ENCODE assay signal across 13 mouse cellular contexts in genomic region chr1:182055122-182055521, GRCm38 (mm10). TPM values are rescaled to one million over a fixed set of nuclear protein-coding genes. Genes with fewer than 3 reads are reported as not detected.
DNase-seq lines count a peak whose midpoint lies in the region; ATAC-seq and TF ChIP-seq lines count a peak whose summit lies in the region.
"Had no signal": no experiment of that assay in that cellular context is flagged by ENCODE, and none has a peak within 500 bp of the region (broad histone marks: within the 10 kb centered on the region; RNA-seq: fewer than 3 reads in every experiment).

No protein-coding gene starts in this region.

- H3K36me3 ChIP-seq in heart, embryonic 13.5 days = no peaks in the 10 kb centered on the region
- no peaks in the 10 kb centered on the region for H3K36me3 ChIP-seq in heart, embryonic 12.5 days
- no peaks in the 10 kb centered on the region for H3K36me3 ChIP-seq in thymus, adult 2 months (ENCODE audit: control insufficient read depth, insufficient read depth, low read length)
- H3K36me3 ChIP-seq: forebrain, embryonic 10.5 days; stomach, embryonic 15.5 days had no signal

- intact Hi-C loops in left cerebral cortex, postnatal 4 days (cut with DNase I) = no loop called here

- no peak for TF ChIP-seq CTCF in thymus, adult 2 months (IDR thresholded peaks at IDR 0.05; ENCODE audit: borderline replicate concordance, control insufficient read depth, extremely low read depth, insufficient read depth, low read length, poor library complexity)

- H3K4me2 ChIP-seq in heart, embryonic 13.5 days = no peak overlapping the region
- no peak overlapping the region for H3K4me2 ChIP-seq in heart, embryonic 12.5 days
- H3K4me2 ChIP-seq: liver, embryonic 11.5 days; stomach, embryonic 15.5 days had no signal

- ATAC-seq in heart, embryonic 13.5 days (ENCODE audit: extremely low read depth, insufficient number of reproducible peaks, low FRiP score, low TSS enrichment) = no peak
- ATAC-seq in heart, embryonic 12.5 days (ENCODE audit: insufficient number of reproducible peaks, low FRiP score) = no peak

- peak; percentile 17 for DNase-seq in retina, postnatal 1 day
- no peak for DNase-seq in retina, embryonic 14.5 days (ENCODE audit: low spot score)
- peak; percentile 60 for DNase-seq in gastrocnemius, postnatal 25 days
- DNase-seq in thymus, adult 2 months = no peak
- DNase-seq in Muller cell, postnatal 12 days (ENCODE audit: inconsistent ontology term) = no peak
- DNase-seq in left cerebral cortex, postnatal 4 days = no peak
- DNase-seq: cerebellum, adult 8-10 months; kidney, postnatal 14 days had no signal

- no peaks in the 10 kb centered on the region for H3K27me3 ChIP-seq in heart, embryonic 13.5 days (replicated peaks)
- no peaks in the 10 kb centered on the region for H3K27me3 ChIP-seq in heart, embryonic 12.5 days (replicated peaks)
- no peaks in the 10 kb centered on the region for H3K27me3 ChIP-seq in thymus, adult 2 months (ENCODE audit: control insufficient read depth, insufficient read depth, low read length)
- H3K27me3 ChIP-seq: stomach, embryonic 15.5 days had no signal

- no peak overlapping the region for H3K4me3 ChIP-seq in heart, embryonic 13.5 days
- H3K4me3 ChIP-seq in heart, embryonic 12.5 days = no peak overlapping the region
- H3K4me3 ChIP-seq in thymus, adult 2 months (ENCODE audit: control insufficient read depth, insufficient read depth, low read length) = no peak overlapping the region
- H3K4me3 ChIP-seq: forebrain, embryonic 10.5 days; stomach, embryonic 15.5 days had no signal

- H3K9ac ChIP-seq in heart, embryonic 13.5 days = peak overlapping the region; percentile 24; the same call in 1 of the 2 replicates
- H3K9ac ChIP-seq in heart, embryonic 12.5 days = no peak overlapping the region
- H3K9ac ChIP-seq: stomach, embryonic 15.5 days had no signal

- peaks cover 31% of the 10 kb centered on the region for H3K4me1 ChIP-seq in heart, embryonic 13.5 days
- H3K4me1 ChIP-seq in heart, embryonic 12.5 days (replicated peaks) = peaks cover 20% of the 10 kb centered on the region
- H3K4me1 ChIP-seq in thymus, adult 2 months (replicated peaks; ENCODE audit: control insufficient read depth, insufficient read depth, low read length) = no peaks in the 10 kb centered on the region

- no peak for TF ChIP-seq POLR2A in thymus, adult 2 months (IDR thresholded peaks at IDR 0.05; ENCODE audit: control insufficient read depth, extremely low read depth, insufficient read depth, low read length, poor library complexity)

- peak overlapping the region; percentile 48 for H3K27ac ChIP-seq in heart, embryonic 13.5 days (replicated peaks)
- H3K27ac ChIP-seq in heart, embryonic 12.5 days (ENCODE audit: poor library complexity, severe bottlenecking) = no peak overlapping the region; the same call in 1 of the 2 replicates
- H3K27ac ChIP-seq in thymus, adult 2 months (ENCODE audit: control insufficient read depth, insufficient read depth, low read length) = no peak overlapping the region
- H3K27ac ChIP-seq: forebrain, embryonic 10.5 days; stomach, embryonic 15.5 days had no signal

- WGBS in heart, embryonic 13.5 days = 25% methylated on average over 9 of the region's 9 CpGs
- WGBS in heart, embryonic 12.5 days = 20% methylated on average over 9 of the region's 9 CpGs
- WGBS in thymus, adult 2 months = 76% methylated on average over 9 of the region's 9 CpGs

- H3K9me3 ChIP-seq in heart, embryonic 13.5 days = no peaks in the 10 kb centered on the region
- H3K9me3 ChIP-seq in heart, embryonic 12.5 days (replicated peaks) = no peaks in the 10 kb centered on the region
- H3K9me3 ChIP-seq: forebrain, embryonic 10.5 days; stomach, embryonic 15.5 days had no signal

RNA-seq across cellular contexts. Expression of gene Enah, which starts 35.3 kb away (rescaled TPM):
- 14.7 and 14.8 TPM in 2 replicates for polyA plus RNA-seq in heart, embryonic 13.5 days (2015; fragmentation: Nextera tagmentation; extraction: Ambion mirVana)
- polyA plus RNA-seq in heart, embryonic 12.5 days (2016; fragmentation: Nextera tagmentation; extraction: Ambion mirVana) = 22.7 and 24.4 TPM in 2 replicates
- total RNA-seq in gastrocnemius, postnatal 25 days (2021) = 10 to 100 TPM; 66.5 to 89.1 TPM
- 6.5 and 7.2 TPM in 2 replicates for polyA plus RNA-seq in thymus, adult 2 months (2012; rRNA removed)
- 100 to 1,000 TPM; 177 to 186 TPM for total RNA-seq in left cerebral cortex, postnatal 4 days (2021)

Comparison
In these comparisons a context has a peak if more than half of its experiments do, and no peak if none do; other contexts are left out.
1. DNase-seq: peak in retina, postnatal 1 day (single experiment) and gastrocnemius, postnatal 25 days (single experiment); none in retina, embryonic 14.5 days (single experiment), thymus, adult 2 months (single experiment), Muller cell, postnatal 12 days (single experiment) and left cerebral cortex, postnatal 4 days (single experiment).